Mouse (Mus musculus): Measurements from ENCODE around the gene Sox13. TPM values are rescaled to one million over a fixed set of nuclear protein-coding genes. Genes with fewer than 3 reads are reported as not detected.

The Sox13 gene
- polyA plus RNA-seq, 1 experiment: 17.2 TPM

GRCm38 (mm10) chr1:133467905-133468304 lies 43.7 kb upstream of the Sox13 start:
- no peaks in the 10 kb centered on the region for H3K36me3 ChIP-seq (ENCODE audit: control insufficient read depth, insufficient read depth, low read length)
- DNase-seq: no peak
- no peaks in the 10 kb centered on the region for H3K4me1 ChIP-seq (replicated peaks; ENCODE audit: control insufficient read depth, insufficient read depth, low read length)
- WGBS: 94% methylated on average over 8 of the region's 8 CpGs
- no peak overlapping the region for H3K4me3 ChIP-seq (ENCODE audit: control insufficient read depth, insufficient read depth, low read length)
- H3K27ac ChIP-seq (ENCODE audit: control insufficient read depth, insufficient read depth, low read length): no peak overlapping the region
- H3K27me3 ChIP-seq (ENCODE audit: control insufficient read depth, insufficient read depth, low read length): no peaks in the 10 kb centered on the region
- TF ChIP-seq POLR2A (IDR thresholded peaks at IDR 0.05; ENCODE audit: control insufficient read depth, extremely low read depth, insufficient read depth, low read length, poor library complexity) (no peak), CTCF (IDR thresholded peaks at IDR 0.05; ENCODE audit: borderline replicate concordance, control insufficient read depth, extremely low read depth, insufficient read depth, low read length, poor library complexity) (no peak)

GRCm38 (mm10) chr1:133463138-133463537 lies 39.0 kb upstream of the Sox13 start:
- no peak overlapping the region for H3K27ac ChIP-seq (ENCODE audit: control insufficient read depth, insufficient read depth, low read length)
- H3K4me3 ChIP-seq (ENCODE audit: control insufficient read depth, insufficient read depth, low read length): no peak overlapping the region
- no peaks in the 10 kb centered on the region for H3K4me1 ChIP-seq (replicated peaks; ENCODE audit: control insufficient read depth, insufficient read depth, low read length)
- no peaks in the 10 kb centered on the region for H3K36me3 ChIP-seq (ENCODE audit: control insufficient read depth, insufficient read depth, low read length)
- no peak for DNase-seq
- TF ChIP-seq CTCF (IDR thresholded peaks at IDR 0.05; ENCODE audit: borderline replicate concordance, control insufficient read depth, extremely low read depth, insufficient read depth, low read length, poor library complexity): no peak
- TF ChIP-seq POLR2A (IDR thresholded peaks at IDR 0.05; ENCODE audit: control insufficient read depth, extremely low read depth, insufficient read depth, low read length, poor library complexity): no peak
- 95% methylated on average over 5 of the region's 5 CpGs for WGBS
- H3K27me3 ChIP-seq (ENCODE audit: control insufficient read depth, insufficient read depth, low read length): no peaks in the 10 kb centered on the region

- Histone ChIP-seq H3K4me1 (replicated peaks; ENCODE audit: control insufficient read depth, insufficient read depth, low read length) (no peaks in the 10 kb centered on the region), H3K27ac (ENCODE audit: control insufficient read depth, insufficient read depth, low read length) (no peak overlapping the region), H3K27me3 (ENCODE audit: control insufficient read depth, insufficient read depth, low read length) (no peaks in the 10 kb centered on the region), H3K4me3 (ENCODE audit: control insufficient read depth, insufficient read depth, low read length) (no peak overlapping the region), H3K36me3 (ENCODE audit: control insufficient read depth, insufficient read depth, low read length) (no peaks in the 10 kb centered on the region)
- no peak for TF ChIP-seq CTCF (IDR thresholded peaks at IDR 0.05; ENCODE audit: borderline replicate concordance, control insufficient read depth, extremely low read depth, insufficient read depth, low read length, poor library complexity)
- no peak for TF ChIP-seq POLR2A (IDR thresholded peaks at IDR 0.05; ENCODE audit: control insufficient read depth, extremely low read depth, insufficient read depth, low read length, poor library complexity)
- no peak for DNase-seq
These were observed 36.8 kb upstream of the Sox13 start for GRCm38 (mm10) chr1:133460996-133461395.

GRCm38 (mm10) chr1:133456097-133456496 lies 31.9 kb upstream of the Sox13 start:
- H3K4me3 ChIP-seq (ENCODE audit: control insufficient read depth, insufficient read depth, low read length): no peak overlapping the region
- no peak overlapping the region for H3K27ac ChIP-seq (ENCODE audit: control insufficient read depth, insufficient read depth, low read length)
- TF ChIP-seq POLR2A (IDR thresholded peaks at IDR 0.05; ENCODE audit: control insufficient read depth, extremely low read depth, insufficient read depth, low read length, poor library complexity) (no peak), CTCF (IDR thresholded peaks at IDR 0.05; ENCODE audit: borderline replicate concordance, control insufficient read depth, extremely low read depth, insufficient read depth, low read length, poor library complexity) (no peak)
- H3K4me1 ChIP-seq (replicated peaks; ENCODE audit: control insufficient read depth, insufficient read depth, low read length): peaks cover 2% of the 10 kb centered on the region; the same call in 1 of the 2 replicates
- H3K36me3 ChIP-seq (ENCODE audit: control insufficient read depth, insufficient read depth, low read length): no peaks in the 10 kb centered on the region
- DNase-seq: no peak
- 78% methylated on average over 2 of the region's 2 CpGs for WGBS
- no peaks in the 10 kb centered on the region for H3K27me3 ChIP-seq (ENCODE audit: control insufficient read depth, insufficient read depth, low read length)

- H3K36me3 ChIP-seq (ENCODE audit: control insufficient read depth, insufficient read depth, low read length): no peaks in the 10 kb centered on the region
- WGBS: 94% methylated on average over 10 of the region's 10 CpGs
- TF ChIP-seq CTCF (IDR thresholded peaks at IDR 0.05; ENCODE audit: borderline replicate concordance, control insufficient read depth, extremely low read depth, insufficient read depth, low read length, poor library complexity): no peak
- no peak for TF ChIP-seq POLR2A (IDR thresholded peaks at IDR 0.05; ENCODE audit: control insufficient read depth, extremely low read depth, insufficient read depth, low read length, poor library complexity)
- H3K4me3 ChIP-seq (ENCODE audit: control insufficient read depth, insufficient read depth, low read length): no peak overlapping the region
- no peak overlapping the region for H3K27ac ChIP-seq (ENCODE audit: control insufficient read depth, insufficient read depth, low read length)
- no peak for DNase-seq
- H3K4me1 ChIP-seq (replicated peaks; ENCODE audit: control insufficient read depth, insufficient read depth, low read length): peaks cover 14% of the 10 kb centered on the region
- no peaks in the 10 kb centered on the region for H3K27me3 ChIP-seq (ENCODE audit: control insufficient read depth, insufficient read depth, low read length)
These were observed 28.5 kb upstream of the Sox13 start for GRCm38 (mm10) chr1:133452564-133453165.

- no peaks in the 10 kb centered on the region for H3K36me3 ChIP-seq (ENCODE audit: control insufficient read depth, insufficient read depth, low read length)
- peaks cover 14% of the 10 kb centered on the region for H3K4me1 ChIP-seq (replicated peaks; ENCODE audit: control insufficient read depth, insufficient read depth, low read length)
- DNase-seq: no peak
- no peaks in the 10 kb centered on the region for H3K27me3 ChIP-seq (ENCODE audit: control insufficient read depth, insufficient read depth, low read length)
- H3K27ac ChIP-seq (ENCODE audit: control insufficient read depth, insufficient read depth, low read length): no peak overlapping the region
- no peak for TF ChIP-seq POLR2A (IDR thresholded peaks at IDR 0.05; ENCODE audit: control insufficient read depth, extremely low read depth, insufficient read depth, low read length, poor library complexity)
- no peak for TF ChIP-seq CTCF (IDR thresholded peaks at IDR 0.05; ENCODE audit: borderline replicate concordance, control insufficient read depth, extremely low read depth, insufficient read depth, low read length, poor library complexity)
- H3K4me3 ChIP-seq (ENCODE audit: control insufficient read depth, insufficient read depth, low read length): no peak overlapping the region
- 94% methylated on average over 13 of the region's 13 CpGs for WGBS
These were observed 27.8 kb upstream of the Sox13 start for GRCm38 (mm10) chr1:133451869-133452563.
